Mouse (Mus musculus): Measurements from ENCODE around the gene Olfr301. TPM values are rescaled to one million over a fixed set of nuclear protein-coding genes. Genes with fewer than 3 reads are reported as not detected.

Olfr301 gene
- not detected in 2 replicates for polyA plus RNA-seq (2015; fragmentation: Nextera tagmentation; extraction: Ambion mirVana)

DNA sequence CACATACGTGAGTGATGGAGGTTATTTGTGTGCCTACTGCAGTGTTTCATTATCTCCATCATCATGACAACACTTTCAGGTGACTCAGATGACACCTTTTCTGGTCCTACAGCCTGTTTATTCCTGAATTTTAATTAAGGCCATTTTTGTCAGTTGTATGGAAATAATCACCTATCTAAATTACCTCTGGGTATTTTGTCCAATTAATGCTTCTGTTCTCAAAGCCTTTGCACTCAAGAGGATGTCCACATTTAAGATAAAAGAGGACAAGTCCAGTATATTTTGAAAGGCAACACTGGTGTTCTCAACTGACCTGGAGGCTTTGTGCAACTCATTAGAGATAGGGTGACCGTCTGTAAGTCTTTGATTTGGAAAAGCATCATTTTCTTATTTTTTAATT is at the start of gene Olfr301:
Gene Olfr301, plus strand, starts transcription at position 301 of the 400 bp plus-strand sequence.
- 88% methylated on average over 2 of the region's 2 CpGs for WGBS
- H3K4me2 ChIP-seq: no peak within 1 kb of the TSS

DNA sequence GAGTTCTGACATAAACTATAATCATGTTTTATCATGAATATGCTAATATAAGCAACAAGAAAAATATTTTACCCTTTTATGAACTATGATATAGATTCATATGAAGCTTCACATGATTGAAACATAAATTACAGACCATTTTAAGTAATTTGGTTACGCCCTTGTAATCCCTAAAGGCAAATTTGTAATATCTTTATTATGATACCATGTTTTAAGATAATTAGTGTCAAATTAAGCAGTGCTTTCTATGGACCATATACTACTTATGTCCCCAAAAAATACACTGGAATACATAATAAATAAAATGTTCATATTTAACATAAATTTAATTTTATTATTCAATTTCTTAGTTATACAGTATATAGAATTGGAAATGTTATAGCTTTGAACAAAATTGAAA is 36.8 kb upstream of the Olfr301 start, which contains the start of gene Olfr305:
Gene Olfr305, minus strand, starts transcription at position 101 of the 400 bp plus-strand sequence.
- no peak within 1 kb of the TSS for H3K9ac ChIP-seq

More for the DNA sequence above, at the start of gene Olfr301:
- Histone ChIP-seq H3K4me1 (replicated peaks) (no peaks in the 10 kb centered on the region), H3K27me3 (no peaks in the 10 kb centered on the region), H3K36me3 (no peaks in the 10 kb centered on the region), H3K9ac (no peak within 1 kb of the TSS), H3K4me3 (no peak within 1 kb of the TSS), H3K27ac (no peak within 1 kb of the TSS), H3K9me3 (no peaks in the 10 kb centered on the region)
- no peak for ATAC-seq (ENCODE audit: low FRiP score)

DNA sequence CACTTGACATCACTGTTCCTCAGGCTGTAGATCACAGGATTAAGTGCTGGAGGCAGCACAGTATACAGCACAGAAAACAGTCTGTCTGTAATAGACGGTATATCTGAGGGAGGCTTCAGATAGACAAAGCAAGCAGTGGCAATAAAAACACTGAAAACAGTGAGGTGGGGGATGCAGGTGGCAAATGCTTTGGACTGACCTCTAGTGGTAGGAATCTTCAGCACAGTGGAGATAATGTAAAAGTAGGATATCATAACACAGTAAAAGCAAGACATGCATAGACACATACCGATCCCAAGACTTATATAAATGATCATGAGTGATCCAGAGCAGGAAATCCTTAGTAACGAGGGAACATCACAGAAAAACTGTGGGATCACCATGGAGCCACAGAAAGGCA is 17.9 kb upstream of the Olfr301 start:
- Histone ChIP-seq H3K36me3 (no peaks in the 10 kb centered on the region), H3K27me3 (no peaks in the 10 kb centered on the region), H3K9me3 (no peaks in the 10 kb centered on the region), H3K4me1 (replicated peaks) (no peaks in the 10 kb centered on the region), H3K4me3 (no peak overlapping the region), H3K27ac (no peak overlapping the region), H3K9ac (no peak overlapping the region), H3K4me2 (no peak overlapping the region)
- 80% methylated on average over 3 of the region's 3 CpGs for WGBS
- no peak for ATAC-seq (ENCODE audit: low FRiP score)

More for the DNA sequence above, 36.8 kb upstream of the Olfr301 start, which contains the start of gene Olfr305:
- ATAC-seq (ENCODE audit: low FRiP score): no peak
- H3K9me3 ChIP-seq: no peaks in the 10 kb centered on the region
- 81% methylated on average over 1 of the region's 1 CpGs for WGBS
- H3K27ac ChIP-seq: no peak within 1 kb of the TSS
- H3K4me3 ChIP-seq: no peak within 1 kb of the TSS
- H3K27me3 ChIP-seq: no peaks in the 10 kb centered on the region
- H3K36me3 ChIP-seq: no peaks in the 10 kb centered on the region
- no peaks in the 10 kb centered on the region for H3K4me1 ChIP-seq (replicated peaks)
- H3K4me2 ChIP-seq: no peak within 1 kb of the TSS

DNA sequence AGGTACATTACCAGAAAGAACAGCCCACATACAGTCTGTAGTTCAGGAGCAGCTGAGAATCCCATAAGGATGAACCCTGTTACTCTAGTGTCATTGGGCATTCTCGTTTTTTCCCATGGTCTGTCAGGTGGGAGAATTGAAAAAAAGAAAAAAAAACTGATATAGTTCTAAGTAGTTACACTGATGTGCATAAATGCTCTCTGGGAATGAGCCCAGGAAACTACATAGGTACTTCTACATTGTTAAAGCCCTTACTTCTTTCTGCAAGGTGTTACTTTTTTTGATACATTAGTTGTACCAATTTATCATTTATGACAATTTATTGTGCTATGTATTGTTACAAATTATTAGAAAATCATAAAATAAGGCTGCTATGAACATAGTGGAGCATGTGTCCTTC is 17.1 kb upstream of the Olfr301 start, which contains the start of gene Olfr304:
Gene Olfr304, minus strand, starts transcription at position 101 of the 400 bp plus-strand sequence.
- Histone ChIP-seq H3K9ac (no peak within 1 kb of the TSS), H3K4me1 (replicated peaks) (no peaks in the 10 kb centered on the region), H3K4me2 (no peak within 1 kb of the TSS), H3K4me3 (no peak within 1 kb of the TSS), H3K36me3 (no peaks in the 10 kb centered on the region), H3K9me3 (no peaks in the 10 kb centered on the region), H3K27me3 (no peaks in the 10 kb centered on the region), H3K27ac (no peak within 1 kb of the TSS)
- 88% methylated on average over 1 of the region's 1 CpGs for WGBS
- ATAC-seq (ENCODE audit: low FRiP score): no peak

DNA sequence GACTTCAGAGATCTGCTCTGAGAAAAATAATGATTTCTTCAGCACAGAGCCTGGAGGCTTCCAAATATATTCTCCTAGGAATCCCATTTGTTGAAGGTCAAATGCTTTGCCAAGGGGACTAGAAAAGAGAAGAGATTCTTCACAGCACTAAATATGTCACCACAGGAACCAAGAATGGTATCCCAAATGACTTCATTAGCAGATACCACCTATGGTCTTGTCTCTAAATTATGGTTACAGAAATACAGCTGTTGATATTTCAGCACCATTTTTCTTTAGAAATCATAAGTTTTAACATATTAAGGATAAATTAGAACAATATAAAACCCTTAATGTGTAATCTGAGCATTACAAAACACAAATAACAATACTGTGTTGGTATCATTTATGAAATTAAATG is 6.0 kb upstream of the Olfr301 start, which contains the start of gene Olfr303:
Gene Olfr303, minus strand, starts transcription at position 101 of the 400 bp plus-strand sequence.
- no peaks in the 10 kb centered on the region for H3K27me3 ChIP-seq
- no peak for ATAC-seq (ENCODE audit: low FRiP score)
- no peaks in the 10 kb centered on the region for H3K36me3 ChIP-seq
- H3K4me1 ChIP-seq (replicated peaks): no peaks in the 10 kb centered on the region
- H3K4me2 ChIP-seq: no peak within 1 kb of the TSS
- no peak within 1 kb of the TSS for H3K27ac ChIP-seq
- no peak within 1 kb of the TSS for H3K9ac ChIP-seq
- no peaks in the 10 kb centered on the region for H3K9me3 ChIP-seq
- no peak within 1 kb of the TSS for H3K4me3 ChIP-seq

- Histone ChIP-seq H3K36me3 (no peaks in the 10 kb centered on the region), H3K4me1 (replicated peaks) (no peaks in the 10 kb centered on the region), H3K9ac (no peak within 1 kb of the TSS), H3K4me2 (no peak within 1 kb of the TSS), H3K4me3 (no peak within 1 kb of the TSS), H3K27me3 (no peaks in the 10 kb centered on the region), H3K27ac (no peak within 1 kb of the TSS), H3K9me3 (no peaks in the 10 kb centered on the region)
- no peak for ATAC-seq (ENCODE audit: low FRiP score)
- WGBS: 82% methylated on average over 1 of the region's 1 CpGs
Observed at GRCm38 (mm10) chr7:86459621-86460020, 56.0 kb downstream of the Olfr301 start, which contains the start of gene Olfr299. TSS of gene Olfr299 (plus strand) at chr7:86459921.

Other genes starting within 250 kb of the Olfr301 start
- gene Vmn2r75, start 232.1 kb upstream of the Olfr301 start, polyA plus RNA-seq (2015; fragmentation: Nextera tagmentation; extraction: Ambion mirVana): not detected in 2 replicates
- gene Vmn2r76, start 157.5 kb upstream of the Olfr301 start, polyA plus RNA-seq (2015; fragmentation: Nextera tagmentation; extraction: Ambion mirVana): not detected in 2 replicates
- gene Olfr310, start 126.7 kb upstream of the Olfr301 start, polyA plus RNA-seq (2015; fragmentation: Nextera tagmentation; extraction: Ambion mirVana): not detected in 2 replicates
- gene Olfr309, start 90.1 kb upstream of the Olfr301 start, polyA plus RNA-seq (2015; fragmentation: Nextera tagmentation; extraction: Ambion mirVana): not detected in 2 replicates
- gene Olfr308, start 78.2 kb upstream of the Olfr301 start, polyA plus RNA-seq (2015; fragmentation: Nextera tagmentation; extraction: Ambion mirVana): not detected in 2 replicates
- not detected in 2 replicates for gene Olfr307, start 66.3 kb upstream of the Olfr301 start, polyA plus RNA-seq (2015; fragmentation: Nextera tagmentation; extraction: Ambion mirVana)
- not detected in 2 replicates for gene Olfr305, start 36.9 kb upstream of the Olfr301 start, polyA plus RNA-seq (2015; fragmentation: Nextera tagmentation; extraction: Ambion mirVana)
- not detected in 2 replicates for gene Olfr304, start 17.2 kb upstream of the Olfr301 start, polyA plus RNA-seq (2015; fragmentation: Nextera tagmentation; extraction: Ambion mirVana)
- gene Olfr303, start 6.1 kb upstream of the Olfr301 start, polyA plus RNA-seq (2015; fragmentation: Nextera tagmentation; extraction: Ambion mirVana): not detected in 2 replicates
- not detected in 2 replicates for gene Olfr299, start 56.1 kb downstream of the Olfr301 start, polyA plus RNA-seq (2015; fragmentation: Nextera tagmentation; extraction: Ambion mirVana)
- not detected in 2 replicates for gene Olfr298, start 88.6 kb downstream of the Olfr301 start, polyA plus RNA-seq (2015; fragmentation: Nextera tagmentation; extraction: Ambion mirVana)
- not detected in 2 replicates for gene Olfr297, start 116.1 kb downstream of the Olfr301 start, polyA plus RNA-seq (2015; fragmentation: Nextera tagmentation; extraction: Ambion mirVana)
- not detected in 2 replicates for gene Olfr295, start 180.0 kb downstream of the Olfr301 start, polyA plus RNA-seq (2015; fragmentation: Nextera tagmentation; extraction: Ambion mirVana)
- not detected in 2 replicates for gene Olfr294, start 212.8 kb downstream of the Olfr301 start, polyA plus RNA-seq (2015; fragmentation: Nextera tagmentation; extraction: Ambion mirVana)
- not detected in 2 replicates for gene Olfr293, start 245.2 kb downstream of the Olfr301 start, polyA plus RNA-seq (2015; fragmentation: Nextera tagmentation; extraction: Ambion mirVana)